Mouse (Mus musculus) kidney, embryonic 16.5 days (tissue): ENCODE data around the gene Klk7. TPM values are rescaled to one million over a fixed set of nuclear protein-coding genes. Genes with fewer than 3 reads are reported as not detected.

Source experiments
- ATAC-seq: fragments of 200-750 bp; cut with Nextera tagmentation; 2 replicates; pipeline ENCODE4 v1.8.0; 2017; ENCODE audit warnings: moderate TSS enrichment; ENCODE audit not compliant: low FRiP score, low TSS enrichment
- H3K27ac ChIP-seq: fragments of 300-500 bp; sonication (generic); 2 replicates; pipeline ENCODE4 v1.5.1; 2014; ENCODE audit warnings: low read length
- H3K27me3 ChIP-seq: fragments of 300-500 bp; sonication (generic); 2 replicates; pipeline ENCODE4 v1.6.1; 2014; ENCODE audit warnings: low read length, control low read depth, mixed read lengths; ENCODE audit not compliant: insufficient read depth
- H3K36me3 ChIP-seq: fragments of 300-500 bp; sonication (generic); 2 replicates; pipeline ENCODE4 v1.6.1; 2014; ENCODE audit warnings: low read length, control low read depth, mixed read lengths; ENCODE audit not compliant: insufficient read depth
- H3K4me1 ChIP-seq: fragments of 300-500 bp; sonication (generic); 2 replicates; pipeline ENCODE4 v1.6.1; 2014; ENCODE audit warnings: low read length, control low read depth, mixed read lengths; ENCODE audit not compliant: insufficient read depth
- H3K4me2 ChIP-seq: fragments of 300-500 bp; sonication (generic); replicated peaks from 2 replicates; pipeline ENCODE4 v1.6.1; 2014; ENCODE audit warnings: low read depth, low read length
- H3K4me3 ChIP-seq: fragments of 300-500 bp; sonication (generic); 2 replicates; pipeline ENCODE4 v1.5.1; 2014; ENCODE audit warnings: mild to moderate bottlenecking, low read length
- H3K9ac ChIP-seq: fragments of 300-500 bp; sonication (generic); replicated peaks from 2 replicates; pipeline ENCODE4 v1.6.1; 2014; ENCODE audit warnings: low read length
- H3K9me3 ChIP-seq: fragments of 300-500 bp; sonication (generic); 2 replicates; pipeline ENCODE4 v1.6.1; 2016; ENCODE audit warnings: low read length, control low read depth
- WGBS: fragments of 180-500 bp; shearing (Covaris S2); extraction: QIAGEN DNeasy Blood & Tissue Kit; methylation state at CpG from one replicate; pipeline ENCODE4 v1.1.7; 2014; 5-methylcytosine and 5-hydroxymethylcytosine counted together
- polyA plus RNA-seq: library from polyadenylated mRNA; unstranded; fragments of >200 nt; fragmentation: Nextera tagmentation; extraction: Ambion mirVana; gene quantifications from 2 replicates; pipeline ENCODE4 v1.2.1, GENCODE M21; 2015

The Klk7 gene
- polyA plus RNA-seq, 1 experiment from 2014 or later = 0.07 TPM

GRCm38 (mm10) chr7:43776506-43776905 lies 34.6 kb upstream of the Klk7 start:
- Histone ChIP-seq H3K4me2 (no peak overlapping the region), H3K36me3 (no peaks in the 10 kb centered on the region), H3K27ac (no peak overlapping the region), H3K4me3 (no peak overlapping the region), H3K9ac (no peak overlapping the region), H3K27me3 (no peaks in the 10 kb centered on the region), H3K9me3 (no peaks in the 10 kb centered on the region), H3K4me1 (no peaks in the 10 kb centered on the region)
- 86% methylated on average over 5 of the region's 5 CpGs for WGBS
- ATAC-seq = no peak

- Histone ChIP-seq H3K4me3 (no peak overlapping the region), H3K4me2 (no peak overlapping the region), H3K4me1 (0 out of 2 replicates have a peak, but pooled peaks cover 4% of the 10 kb centered on the region), H3K27ac (no peak overlapping the region), H3K27me3 (no peaks in the 10 kb centered on the region), H3K36me3 (no peaks in the 10 kb centered on the region), H3K9me3 (no peaks in the 10 kb centered on the region), H3K9ac (no peak overlapping the region)
- WGBS = 83% methylated on average over 12 of the region's 12 CpGs
- no peak for ATAC-seq
Observed at GRCm38 (mm10) chr7:43777423-43777822, 33.7 kb upstream of the Klk7 start.

- ATAC-seq = no peak
Observed at GRCm38 (mm10) chr7:43778176-43778970, 32.7 kb upstream of the Klk7 start.

GRCm38 (mm10) chr7:43780241-43780640 lies 30.9 kb upstream of the Klk7 start:
- ATAC-seq = no peak
- Histone ChIP-seq H3K4me3 (no peak overlapping the region), H3K36me3 (no peaks in the 10 kb centered on the region), H3K9ac (no peak overlapping the region), H3K27ac (no peak overlapping the region), H3K27me3 (peaks cover 2% of the 10 kb centered on the region; the same call in 1 of the 2 replicates), H3K4me1 (peaks cover 8% of the 10 kb centered on the region; the same call in 1 of the 2 replicates), H3K4me2 (no peak overlapping the region), H3K9me3 (no peaks in the 10 kb centered on the region)
- 58% methylated on average over 6 of the region's 6 CpGs for WGBS

More at GRCm38 (mm10) chr7:43778176-43778970, 32.7 kb upstream of the Klk7 start:
- Histone ChIP-seq H3K27me3 (no peaks in the 10 kb centered on the region; the same call in 1 of the 2 replicates), H3K4me1 (peaks cover 8% of the 10 kb centered on the region; the same call in 1 of the 2 replicates), H3K9ac (no peak overlapping the region), H3K4me3 (no peak overlapping the region), H3K27ac (no peak overlapping the region), H3K9me3 (no peaks in the 10 kb centered on the region), H3K4me2 (no peak overlapping the region), H3K36me3 (no peaks in the 10 kb centered on the region)
- 91% methylated on average over 10 of the region's 10 CpGs for WGBS

- Histone ChIP-seq H3K4me3 (no peak within 1 kb of the TSS), H3K4me2 (no peak within 1 kb of the TSS), H3K4me1 (peaks cover 8% of the 10 kb centered on the region; the same call in 1 of the 2 replicates), H3K9ac (no peak within 1 kb of the TSS), H3K36me3 (no peaks in the 10 kb centered on the region), H3K27me3 (peaks cover 2% of the 10 kb centered on the region; the same call in 1 of the 2 replicates), H3K27ac (no peak within 1 kb of the TSS), H3K9me3 (no peaks in the 10 kb centered on the region)
- WGBS = 55% methylated on average over 5 of the region's 5 CpGs
- no peak for ATAC-seq
Observed at GRCm38 (mm10) chr7:43780746-43781145, 30.3 kb upstream of the Klk7 start, which contains the start of gene Klk10. Gene Klk10 (plus strand): TSS chr7:43781035.

- Histone ChIP-seq H3K9ac (no peak overlapping the region), H3K36me3 (no peaks in the 10 kb centered on the region), H3K4me2 (no peak overlapping the region), H3K4me1 (peaks cover 8% of the 10 kb centered on the region; the same call in 1 of the 2 replicates), H3K9me3 (no peaks in the 10 kb centered on the region), H3K27ac (no peak overlapping the region), H3K4me3 (no peak overlapping the region), H3K27me3 (peaks cover 2% of the 10 kb centered on the region; the same call in 1 of the 2 replicates)
- 84% methylated on average over 11 of the region's 11 CpGs for WGBS
- ATAC-seq = no peak
Observed at GRCm38 (mm10) chr7:43781541-43781940, 29.6 kb upstream of the Klk7 start.

GRCm38 (mm10) chr7:43782275-43783265 lies 28.5 kb upstream of the Klk7 start:
- H3K36me3 ChIP-seq = no peaks in the 10 kb centered on the region
- ATAC-seq = peak; percentile 88
- H3K4me1 ChIP-seq = peaks cover 8% of the 10 kb centered on the region; the same call in 1 of the 2 replicates
- H3K27me3 ChIP-seq = peaks cover 2% of the 10 kb centered on the region; the same call in 1 of the 2 replicates
- peak overlapping the region; percentile 53 for H3K9ac ChIP-seq
- H3K4me2 ChIP-seq = peak overlapping the region; percentile 60
- H3K27ac ChIP-seq = no peak overlapping the region
- 6% methylated on average over 36 of the region's 36 CpGs for WGBS
- H3K4me3 ChIP-seq = peak overlapping the region; percentile 31
- H3K9me3 ChIP-seq = no peaks in the 10 kb centered on the region

- Histone ChIP-seq H3K4me1 (peaks cover 8% of the 10 kb centered on the region; the same call in 1 of the 2 replicates), H3K4me3 (no peak overlapping the region), H3K36me3 (no peaks in the 10 kb centered on the region), H3K27me3 (peaks cover 2% of the 10 kb centered on the region; the same call in 1 of the 2 replicates), H3K9ac (no peak overlapping the region), H3K9me3 (no peaks in the 10 kb centered on the region), H3K4me2 (no peak overlapping the region), H3K27ac (no peak overlapping the region)
- 76% methylated on average over 1 of the region's 1 CpGs for WGBS
- ATAC-seq = no peak
Observed at GRCm38 (mm10) chr7:43785286-43785685, 25.8 kb upstream of the Klk7 start.

- WGBS = 83% methylated on average over 3 of the region's 3 CpGs
Observed at GRCm38 (mm10) chr7:43788096-43788495, 23.0 kb upstream of the Klk7 start.

More at GRCm38 (mm10) chr7:43788096-43788495, 23.0 kb upstream of the Klk7 start:
- Histone ChIP-seq H3K9me3 (no peaks in the 10 kb centered on the region), H3K36me3 (no peaks in the 10 kb centered on the region), H3K4me1 (no peaks in the 10 kb centered on the region), H3K27me3 (peaks cover 2% of the 10 kb centered on the region; the same call in 1 of the 2 replicates), H3K4me2 (no peak overlapping the region), H3K27ac (no peak overlapping the region), H3K9ac (no peak overlapping the region), H3K4me3 (no peak overlapping the region)
- no peak for ATAC-seq
